Mouse (Mus musculus): ENCODE results near the gene Zbtb12.

The Zbtb12 gene

DNA sequence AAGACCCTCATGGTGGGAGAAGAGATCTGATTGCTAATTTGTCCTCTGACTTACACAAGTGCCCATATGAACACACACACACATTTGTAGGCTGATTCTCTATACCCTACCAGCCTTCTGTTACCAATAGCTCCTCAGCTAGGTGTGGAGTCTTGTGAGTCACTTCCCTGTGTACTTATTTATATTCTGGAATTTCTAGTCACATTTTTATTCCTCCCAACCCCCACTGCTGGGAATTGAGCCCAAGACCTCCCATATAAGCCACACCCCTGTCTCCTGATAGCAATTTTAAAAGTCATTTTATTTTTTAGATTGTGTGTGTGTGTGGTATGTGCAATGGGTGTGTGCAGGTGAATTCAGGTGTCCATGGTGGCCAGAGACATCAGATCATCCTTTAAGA is 65.1 kb downstream of the Zbtb12 start:
- no peak for DNase-seq (ENCODE audit: low spot score in 2 of 2)
